Mouse (Mus musculus) limb, embryonic 11.5 days (tissue): ENCODE results near the gene 4930539E08Rik. TPM values are rescaled to one million over a fixed set of nuclear protein-coding genes. Genes with fewer than 3 reads are reported as not detected.

Experiments used
- ATAC-seq: fragments of 200-750 bp; cut with Nextera tagmentation; 2 replicates; pipeline ENCODE4 v1.8.0; 2017; ENCODE audit warnings: low read depth; ENCODE audit not compliant: insufficient number of reproducible peaks, low FRiP score, low TSS enrichment
- DNase-seq: peaks from one replicate; pipeline ENCODE4 v3.0.0-alpha.2; 2015; ENCODE audit warnings: low spot score
- H3K27ac ChIP-seq: fragments of 300-500 bp; sonication (generic); replicated peaks from 2 replicates; pipeline ENCODE4 v1.5.1; 2014; ENCODE audit warnings: low read depth, mild to moderate bottlenecking, low read length
- H3K27me3 ChIP-seq: fragments of 300-500 bp; sonication (generic); 2 replicates; pipeline ENCODE4 v1.6.1; 2014; ENCODE audit warnings: mild to moderate bottlenecking, low read length, mixed read lengths; ENCODE audit not compliant: control insufficient read depth, insufficient read depth
- H3K36me3 ChIP-seq: fragments of 300-500 bp; sonication (generic); 2 replicates; pipeline ENCODE4 v1.6.1; 2014; ENCODE audit warnings: mild to moderate bottlenecking, low read length, moderate library complexity, mixed read lengths; ENCODE audit not compliant: control insufficient read depth, insufficient read depth
- H3K4me1 ChIP-seq: fragments of 300-500 bp; sonication (generic); 2 replicates; pipeline ENCODE4 v1.6.1; 2014; ENCODE audit warnings: low read length, mixed read lengths; ENCODE audit not compliant: control insufficient read depth, insufficient read depth
- H3K4me2 ChIP-seq: fragments of 300-500 bp; sonication (generic); 2 replicates; pipeline ENCODE4 v1.6.1; 2014; ENCODE audit warnings: low read depth, mild to moderate bottlenecking, moderate library complexity; ENCODE audit not compliant: severe bottlenecking
- H3K4me3 ChIP-seq: fragments of 300-500 bp; sonication (generic); 2 replicates; pipeline ENCODE4 v1.5.1; 2014; ENCODE audit warnings: low read depth, low read length
- H3K9ac ChIP-seq: fragments of 300-500 bp; sonication (generic); 2 replicates; pipeline ENCODE4 v1.6.1; 2014; ENCODE audit warnings: mild to moderate bottlenecking, low read length
- H3K9me3 ChIP-seq: fragments of 300-500 bp; sonication (generic); 2 replicates; pipeline ENCODE4 v1.6.1; 2016; ENCODE audit warnings: low read length; ENCODE audit not compliant: control insufficient read depth
- WGBS: fragments of 180-500 bp; shearing (Covaris S2); extraction: QIAGEN DNeasy Blood & Tissue Kit; methylation state at CpG from one replicate; pipeline ENCODE4 v1.1.7; 2014; 5-methylcytosine and 5-hydroxymethylcytosine counted together
- polyA plus RNA-seq: library from polyadenylated mRNA; unstranded; fragments of >200 nt; fragmentation: Nextera tagmentation; extraction: Ambion mirVana; gene quantifications from 2 replicates; pipeline ENCODE4 v1.2.1, GENCODE M21; 2014

4930539E08Rik gene
- polyA plus RNA-seq, 1 experiment from 2014 or later: 0.29 TPM

- no peak overlapping the region for H3K4me3 ChIP-seq
- no peaks in the 10 kb centered on the region for H3K27me3 ChIP-seq
- H3K9me3 ChIP-seq: no peaks in the 10 kb centered on the region
- DNase-seq (peak; percentile 66), ATAC-seq (no peak)
- 18% methylated on average over 19 of the region's 19 CpGs for WGBS
- H3K4me1 ChIP-seq: no peaks in the 10 kb centered on the region
- H3K27ac ChIP-seq: no peak overlapping the region
- H3K36me3 ChIP-seq: no peaks in the 10 kb centered on the region; the same call in 1 of the 2 replicates
- H3K4me2 ChIP-seq: no peak overlapping the region; the same call in 1 of the 2 replicates
- H3K9ac ChIP-seq: no peak overlapping the region
Observed at GRCm38 (mm10) chr17:28876821-28877220, 38.3 kb downstream of the 4930539E08Rik start.

DNA sequence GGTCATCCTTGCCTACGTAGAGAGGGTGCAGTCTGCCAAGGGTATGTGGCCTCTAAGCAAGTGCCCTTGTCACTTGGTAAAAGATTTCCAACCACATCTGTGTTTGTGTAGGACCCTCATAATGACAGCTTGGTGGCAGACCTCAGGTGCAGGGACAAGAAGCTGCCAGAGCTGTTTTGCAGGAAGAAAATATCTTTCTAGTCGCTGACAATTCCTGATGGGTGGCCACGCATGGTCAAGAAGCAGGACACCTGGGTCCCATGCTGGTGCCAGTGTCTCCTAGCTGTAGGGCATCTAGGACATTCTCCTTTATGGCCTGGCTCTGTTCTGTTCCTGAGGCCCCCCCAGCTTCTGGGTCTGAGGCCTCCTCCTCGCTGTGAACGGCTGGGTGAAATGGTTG, 38.8 kb downstream of the 4930539E08Rik start:
- Histone ChIP-seq H3K4me1 (no peaks in the 10 kb centered on the region), H3K9ac (no peak overlapping the region), H3K4me3 (no peak overlapping the region), H3K9me3 (no peaks in the 10 kb centered on the region), H3K4me2 (no peak overlapping the region), H3K27me3 (no peaks in the 10 kb centered on the region), H3K36me3 (no peaks in the 10 kb centered on the region; the same call in 1 of the 2 replicates), H3K27ac (no peak overlapping the region)
- no peak for ATAC-seq
- WGBS: 69% methylated on average over 5 of the region's 5 CpGs
- DNase-seq: no peak

- ATAC-seq (no peak), DNase-seq (peak; percentile 40)
- Histone ChIP-seq H3K4me1 (no peaks in the 10 kb centered on the region), H3K4me3 (no peak overlapping the region), H3K4me2 (no peak overlapping the region), H3K27ac (no peak overlapping the region), H3K36me3 (no peaks in the 10 kb centered on the region; the same call in 1 of the 2 replicates), H3K9ac (no peak overlapping the region), H3K9me3 (no peaks in the 10 kb centered on the region), H3K27me3 (no peaks in the 10 kb centered on the region)
- WGBS: 45% methylated on average over 8 of the region's 8 CpGs
Observed at GRCm38 (mm10) chr17:28875316-28875715, 39.8 kb downstream of the 4930539E08Rik start.

GRCm38 (mm10) chr17:28874825-28875224, 40.3 kb downstream of the 4930539E08Rik start:
- Histone ChIP-seq H3K27me3 (no peaks in the 10 kb centered on the region), H3K36me3 (no peaks in the 10 kb centered on the region; the same call in 1 of the 2 replicates), H3K4me3 (no peak overlapping the region), H3K4me1 (no peaks in the 10 kb centered on the region), H3K4me2 (no peak overlapping the region), H3K27ac (no peak overlapping the region), H3K9ac (no peak overlapping the region), H3K9me3 (no peaks in the 10 kb centered on the region)
- DNase-seq (no peak), ATAC-seq (no peak)
- WGBS: 78% methylated on average over 7 of the region's 7 CpGs

DNA sequence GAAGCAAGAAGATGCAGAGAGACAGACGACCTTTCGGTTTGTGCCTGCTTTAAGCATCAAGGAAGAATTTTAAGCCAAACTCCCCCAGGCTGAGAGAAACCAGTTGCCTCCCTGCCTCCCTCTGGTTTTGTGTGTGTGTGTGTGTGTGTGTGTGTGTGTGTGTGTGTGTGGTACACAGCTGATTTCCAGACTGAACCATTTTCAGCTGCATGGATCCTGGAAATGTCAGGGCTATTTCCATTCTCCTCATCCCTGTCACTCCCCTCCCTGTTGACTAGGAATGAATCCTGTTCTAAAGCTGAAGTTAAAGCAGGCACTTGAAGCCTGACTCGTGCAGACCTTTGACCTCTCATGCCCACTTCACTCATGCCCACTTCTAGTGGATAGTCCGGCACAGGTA, 40.9 kb downstream of the 4930539E08Rik start:
- Histone ChIP-seq H3K4me2 (no peak overlapping the region), H3K4me1 (0 out of 2 replicates have a peak, but pooled peaks cover 4% of the 10 kb centered on the region), H3K4me3 (no peak overlapping the region), H3K27ac (no peak overlapping the region), H3K9me3 (no peaks in the 10 kb centered on the region), H3K36me3 (no peaks in the 10 kb centered on the region; the same call in 1 of the 2 replicates), H3K27me3 (no peaks in the 10 kb centered on the region), H3K9ac (no peak overlapping the region)
- ATAC-seq: no peak
- WGBS: 77% methylated on average over 4 of the region's 4 CpGs
- no peak for DNase-seq

DNA sequence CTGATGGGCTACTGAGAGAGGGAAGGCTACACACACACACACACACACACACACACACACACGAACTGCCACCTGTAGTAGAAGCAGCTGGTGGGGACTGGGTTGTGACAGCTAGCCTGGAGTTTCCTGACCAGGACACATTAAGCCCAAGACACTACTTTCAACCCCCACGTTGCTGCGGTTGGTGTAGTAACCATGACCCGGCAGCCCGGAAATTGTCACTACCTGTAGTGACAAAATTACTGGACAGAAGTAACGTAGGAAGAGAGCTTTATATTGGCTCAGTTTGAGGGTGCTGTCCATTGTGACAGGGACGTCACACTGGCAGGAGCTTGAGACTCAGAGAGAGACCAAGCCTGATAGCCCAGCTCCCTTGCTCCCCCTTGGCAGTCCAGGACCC, 42.8 kb downstream of the 4930539E08Rik start:
- H3K27me3 ChIP-seq: no peaks in the 10 kb centered on the region

DNA sequence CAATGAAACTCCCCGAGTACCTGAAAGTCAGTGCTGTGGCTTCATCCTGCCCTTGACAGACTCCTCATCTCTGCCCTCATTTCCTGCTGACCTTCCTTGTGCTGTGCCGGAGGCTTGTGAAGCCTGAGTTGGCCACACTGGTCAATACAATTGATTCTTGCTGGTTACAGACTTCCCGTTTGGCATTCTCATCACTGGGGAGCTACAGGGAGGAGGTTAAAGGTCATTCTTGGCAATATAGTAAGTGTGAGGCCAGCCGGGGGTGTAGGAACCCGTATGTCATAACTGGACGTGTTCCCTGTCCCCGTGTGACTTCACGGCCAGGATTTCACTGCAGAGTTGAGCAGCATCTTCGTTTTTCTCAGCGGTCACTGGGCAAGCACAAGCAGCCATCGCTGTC, 43.3 kb downstream of the 4930539E08Rik start:
- Histone ChIP-seq H3K9ac (no peak overlapping the region), H3K9me3 (no peaks in the 10 kb centered on the region), H3K27ac (no peak overlapping the region), H3K36me3 (no peaks in the 10 kb centered on the region), H3K4me1 (0 out of 2 replicates have a peak, but pooled peaks cover 4% of the 10 kb centered on the region), H3K27me3 (no peaks in the 10 kb centered on the region), H3K4me2 (no peak overlapping the region), H3K4me3 (no peak overlapping the region)
- no peak for ATAC-seq
- DNase-seq: no peak
- WGBS: 78% methylated on average over 11 of the region's 11 CpGs

More for the DNA sequence above, 42.8 kb downstream of the 4930539E08Rik start:
- Histone ChIP-seq H3K4me1 (0 out of 2 replicates have a peak, but pooled peaks cover 4% of the 10 kb centered on the region), H3K4me2 (no peak overlapping the region), H3K36me3 (no peaks in the 10 kb centered on the region; the same call in 1 of the 2 replicates), H3K9ac (no peak overlapping the region), H3K9me3 (no peaks in the 10 kb centered on the region), H3K27ac (no peak overlapping the region), H3K4me3 (no peak overlapping the region)
- DNase-seq: no peak
- no peak for ATAC-seq
- WGBS: 88% methylated on average over 7 of the region's 7 CpGs

DNA sequence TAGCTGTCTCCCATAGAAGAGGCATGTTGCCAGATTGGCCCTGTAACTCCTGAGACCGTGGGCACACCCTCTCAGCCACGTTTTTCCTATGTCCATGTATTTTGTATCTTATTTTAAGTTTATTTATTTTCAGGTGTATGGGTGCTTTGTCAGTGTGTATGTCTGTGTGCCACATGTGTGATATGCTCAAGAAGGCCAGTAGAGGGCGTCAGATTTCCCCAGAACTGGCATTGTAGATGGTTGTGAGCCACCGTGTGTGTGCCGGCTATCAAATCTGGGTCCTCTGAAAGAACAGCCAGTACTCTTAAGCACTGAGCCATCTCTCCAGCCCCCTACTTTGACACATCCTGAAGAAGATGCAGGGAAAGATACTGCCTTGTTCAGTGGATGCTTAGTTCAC, 44.7 kb downstream of the 4930539E08Rik start:
- H3K27ac ChIP-seq: no peak overlapping the region
- DNase-seq: no peak
- H3K4me1 ChIP-seq: 0 out of 2 replicates have a peak, but pooled peaks cover 4% of the 10 kb centered on the region
- ATAC-seq: no peak
- WGBS: 77% methylated on average over 5 of the region's 5 CpGs
- H3K27me3 ChIP-seq: no peaks in the 10 kb centered on the region
- H3K4me2 ChIP-seq: no peak overlapping the region
- H3K9ac ChIP-seq: no peak overlapping the region
- no peaks in the 10 kb centered on the region for H3K9me3 ChIP-seq
- H3K36me3 ChIP-seq: no peaks in the 10 kb centered on the region
- no peak overlapping the region for H3K4me3 ChIP-seq
